Comparison of ENCODE assay signal across 23 mouse cellular contexts in the genomic region with DNA sequence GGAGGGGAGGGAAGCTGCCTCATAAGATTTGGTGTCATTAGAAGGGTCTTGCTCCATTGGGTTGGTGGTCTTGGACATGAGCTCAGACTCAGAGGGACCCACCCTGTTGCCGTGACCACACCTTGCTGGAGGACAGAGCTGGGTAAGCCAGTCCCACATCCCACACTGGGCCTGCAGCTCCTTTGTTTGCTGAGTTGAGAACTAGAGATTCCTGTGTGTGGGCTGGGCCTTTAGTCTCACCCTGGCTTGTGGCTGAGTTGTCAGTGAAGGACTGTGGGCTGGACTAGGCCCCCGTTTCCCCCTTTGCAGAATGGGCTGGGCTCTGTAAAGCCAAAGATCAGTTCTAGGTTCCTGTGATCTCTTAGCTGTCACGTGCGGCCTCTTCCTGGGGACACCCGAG.
"Had no signal": no experiment of that assay in that cellular context is flagged by ENCODE, and none has a peak within 500 bp of the region (broad histone marks: within the 10 kb centered on the region; RNA-seq: fewer than 3 reads in every experiment).

No protein-coding gene starts in this region.

- ATAC-seq: liver, postnatal 0 days; midbrain, embryonic 13.5 days; midbrain, embryonic 16.5 days had no signal

- H3K9me3 ChIP-seq: kidney, embryonic 15.5 days; limb, embryonic 12.5 days; limb, embryonic 15.5 days; megakaryocyte, embryonic 14.5 days; midbrain, embryonic 10.5 days; midbrain, embryonic 13.5 days had no signal

- DNase-seq: kidney, adult 11 months; kidney, adult 8-10 months; kidney, postnatal 10 days; kidney, postnatal 36 days; layer of hippocampus, postnatal 36 days; liver, postnatal 0 days; lung, postnatal 14 days; right cerebral cortex, adult 18-20 months; right cerebral cortex, postnatal 14 days; right cerebral cortex, postnatal 4 days; thymus, postnatal 36 days had no signal

- H3K27ac ChIP-seq: kidney, embryonic 15.5 days; left cerebral cortex, adult 2 months; limb, embryonic 12.5 days; limb, embryonic 15.5 days; liver, embryonic 14.5 days; macrophage; midbrain, embryonic 10.5 days; midbrain, embryonic 13.5 days had no signal

- H3K4me2 ChIP-seq: kidney, embryonic 15.5 days; limb, embryonic 12.5 days; limb, embryonic 15.5 days; liver, embryonic 11.5 days; midbrain, embryonic 13.5 days had no signal

- H3K4me3 ChIP-seq: kidney, embryonic 15.5 days; left cerebral cortex, adult 2 months; limb, embryonic 12.5 days; limb, embryonic 15.5 days; megakaryocyte, embryonic 14.5 days; midbrain, embryonic 10.5 days; midbrain, embryonic 13.5 days; myocyte had no signal

- H3K9ac ChIP-seq: kidney, embryonic 15.5 days; limb, embryonic 12.5 days; limb, embryonic 15.5 days; liver, embryonic 14.5 days; liver, postnatal 0 days; midbrain, embryonic 13.5 days had no signal

- H3K4me1 ChIP-seq: kidney, embryonic 15.5 days had no signal

- H3K36me3 ChIP-seq: kidney, embryonic 15.5 days; limb, embryonic 12.5 days; limb, embryonic 15.5 days; midbrain, embryonic 10.5 days; midbrain, embryonic 13.5 days had no signal
